Mouse (Mus musculus): ENCODE results near the gene Tcp11l2.

- TF ChIP-seq GATA1 (IDR thresholded peaks at IDR 0.05; ENCODE audit: borderline replicate concordance, low read length) (no peak), FLI1 (IDR thresholded peaks at IDR 0.05; ENCODE audit: low read length) (no peak)
Observed at GRCm38 (mm10) chr10:84611664-84612063, 35.2 kb downstream of the Tcp11l2 start.
